Mouse (Mus musculus) mesoderm, embryonic 11.5 days (tissue): ENCODE measurements around the gene Cfap77.
"Not testable (repeated sequence)": the region's sequence is repeated elsewhere in the genome, so short reads cannot be mapped to it uniquely, and the experiment has no call there.

Experiments
- DNase-seq: peaks from one replicate; pipeline ENCODE4 v3.0.0-alpha.2; 2012; ENCODE audit warnings: low read depth, low spot score

Gene Cfap77

GRCm38 (mm10) chr2:29054991-29055390 lies at the start of gene Cfap77:
Gene Cfap77, minus strand, starts transcription at chr2:29055066.
- DNase-seq, result peak; percentile 78

- not testable (repeated sequence) for DNase-seq
Observed at GRCm38 (mm10) chr2:29102416-29103377, 47.8 kb upstream of the Cfap77 start.

- no peak for DNase-seq
Observed at GRCm38 (mm10) chr2:29100822-29101534, 46.1 kb upstream of the Cfap77 start.

- no peak for DNase-seq
Observed at GRCm38 (mm10) chr2:29099646-29100045, 44.8 kb upstream of the Cfap77 start.

GRCm38 (mm10) chr2:29098786-29099185 lies 43.9 kb upstream of the Cfap77 start:
- peak; percentile 2 for DNase-seq

- not testable (repeated sequence) for DNase-seq
Observed at GRCm38 (mm10) chr2:29097955-29098354, 43.1 kb upstream of the Cfap77 start.

- DNase-seq, result no peak
Observed at GRCm38 (mm10) chr2:29097465-29097864, 42.6 kb upstream of the Cfap77 start.

- no peak for DNase-seq
Observed at GRCm38 (mm10) chr2:29096751-29097150, 41.9 kb upstream of the Cfap77 start.

- no peak for DNase-seq
Observed at GRCm38 (mm10) chr2:29095674-29096073, 40.8 kb upstream of the Cfap77 start.

- DNase-seq, result not testable (repeated sequence)
Observed at GRCm38 (mm10) chr2:29089276-29089675, 34.4 kb upstream of the Cfap77 start.

GRCm38 (mm10) chr2:29086026-29086425 lies 31.2 kb upstream of the Cfap77 start:
- DNase-seq, result no peak

GRCm38 (mm10) chr2:29081965-29082364 lies 27.1 kb upstream of the Cfap77 start:
- DNase-seq, result no peak

- no peak for DNase-seq
Observed at GRCm38 (mm10) chr2:29076226-29076625, 21.4 kb upstream of the Cfap77 start.

GRCm38 (mm10) chr2:29075331-29076070 lies 20.6 kb upstream of the Cfap77 start:
- DNase-seq, result no peak

GRCm38 (mm10) chr2:29074676-29075075 lies 19.8 kb upstream of the Cfap77 start:
- DNase-seq, result no peak

- peak; percentile 43 for DNase-seq
Observed at GRCm38 (mm10) chr2:29066410-29066809, 11.5 kb upstream of the Cfap77 start.

- DNase-seq, result no peak
Observed at GRCm38 (mm10) chr2:29065796-29066195, 10.9 kb upstream of the Cfap77 start.

- DNase-seq, result peak; percentile 95
Observed at GRCm38 (mm10) chr2:29060135-29060597, 5.3 kb upstream of the Cfap77 start, which contains the start of gene Ttf1. Gene Ttf1, plus strand, starts transcription at chr2:29060262.

- DNase-seq, result no peak
Observed at GRCm38 (mm10) chr2:29054545-29054935, 326 bp downstream of the Cfap77 start.

GRCm38 (mm10) chr2:29053802-29054544 lies 893 bp downstream of the Cfap77 start:
- DNase-seq, result peak; percentile 79

GRCm38 (mm10) chr2:29052943-29053454 lies 1.9 kb downstream of the Cfap77 start:
- DNase-seq, result peak; percentile 77
